Mouse (Mus musculus): ENCODE data around the gene Rpp38. TPM values are rescaled to one million over a fixed set of nuclear protein-coding genes. Genes with fewer than 3 reads are reported as not detected.
A peak's percentile ranks its signal among the peaks of the same experiment; 100 is the strongest.

The Rpp38 gene
- 15.4 and 15.6 TPM in 2 replicates for polyA plus RNA-seq (2015; fragmentation: Nextera tagmentation; extraction: Ambion mirVana)

DNA sequence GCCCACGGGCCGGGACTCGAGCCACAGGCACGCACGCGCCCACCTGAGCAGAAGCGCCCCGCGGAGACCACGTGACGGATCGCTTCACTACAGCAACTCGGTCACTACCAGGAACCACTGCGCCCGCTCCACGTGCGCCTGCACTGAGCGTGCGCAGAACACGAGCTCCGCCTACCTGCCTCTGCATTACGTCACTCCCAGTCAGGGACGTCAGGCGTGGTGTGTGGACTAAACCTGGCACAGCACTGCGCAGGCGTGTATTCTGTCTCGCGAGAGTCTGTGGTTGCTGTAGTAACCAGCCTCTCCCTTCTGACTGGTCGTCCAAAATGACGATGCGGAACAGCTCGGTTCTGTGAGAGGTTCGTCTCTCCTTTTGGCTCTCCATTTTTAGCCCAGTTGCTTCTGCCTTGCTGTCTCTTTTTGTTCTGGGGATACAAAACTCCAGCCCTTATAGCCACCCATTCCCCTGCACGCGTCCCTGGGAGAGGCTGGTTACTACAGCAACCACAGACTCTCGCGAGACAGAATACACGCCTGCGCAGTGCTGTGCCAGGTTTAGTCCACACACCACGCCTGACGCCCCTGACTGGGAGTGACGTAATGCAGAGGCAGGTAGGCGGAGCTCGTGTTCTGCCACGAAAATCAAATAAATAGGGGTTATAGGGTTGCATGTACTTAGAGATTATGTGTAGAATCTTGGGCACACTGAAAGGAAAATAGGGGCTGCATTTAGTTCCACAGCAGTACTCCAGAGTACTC is at the start of gene Rpp38:
Rpp38 (minus strand) TSS at position 160 of the 759 bp plus-strand sequence.
- peaks cover 3% of the 10 kb centered on the region; the same call in 1 of the 2 replicates for H3K4me1 ChIP-seq (replicated peaks; ENCODE audit: control insufficient read depth, insufficient read depth, low read length)
- TF ChIP-seq CTCF (IDR thresholded peaks at IDR 0.05; ENCODE audit: low read depth), result no peak
- no peaks in the 10 kb centered on the region for H3K27me3 ChIP-seq (replicated peaks; ENCODE audit: control insufficient read depth, insufficient read depth, low read length)
- peak within 1 kb of the TSS; percentile 84 for H3K4me2 ChIP-seq (replicated peaks; ENCODE audit: low read depth)
- H3K27ac ChIP-seq (ENCODE audit: low read depth, low read length), result peak within 1 kb of the TSS; percentile 84
- under 1% methylated on average over 45 of the region's 45 CpGs for WGBS
- H3K9ac ChIP-seq (ENCODE audit: low read depth, low read length), result peak within 1 kb of the TSS; percentile 77
- peaks cover 11% of the 10 kb centered on the region for H3K36me3 ChIP-seq (ENCODE audit: control insufficient read depth, insufficient read depth)
- H3K4me3 ChIP-seq (ENCODE audit: low read depth, low read length), result peak within 1 kb of the TSS; percentile 76
- peak; percentile 97 for ATAC-seq
- no peaks in the 10 kb centered on the region for H3K9me3 ChIP-seq (ENCODE audit: control insufficient read depth)

- ATAC-seq, result no peak
- 56% methylated on average over 4 of the region's 4 CpGs for WGBS
- no peak overlapping the region for H3K4me2 ChIP-seq (replicated peaks; ENCODE audit: low read depth)
These were observed 32.7 kb upstream of the Rpp38 start for GRCm38 (mm10) chr2:3365127-3365526.

GRCm38 (mm10) chr2:3361067-3361466 is 28.6 kb upstream of the Rpp38 start:
- no peak for ATAC-seq
- Histone ChIP-seq H3K4me2 (replicated peaks; ENCODE audit: low read depth) (no peak overlapping the region), H3K36me3 (ENCODE audit: control insufficient read depth, insufficient read depth) (no peaks in the 10 kb centered on the region), H3K9ac (ENCODE audit: low read depth, low read length) (no peak overlapping the region), H3K9me3 (ENCODE audit: control insufficient read depth) (no peaks in the 10 kb centered on the region), H3K27ac (ENCODE audit: low read depth, low read length) (no peak overlapping the region), H3K27me3 (replicated peaks; ENCODE audit: control insufficient read depth, insufficient read depth, low read length) (no peaks in the 10 kb centered on the region; the same call in 1 of the 2 replicates), H3K4me1 (replicated peaks; ENCODE audit: control insufficient read depth, insufficient read depth, low read length) (0 out of 2 replicates have a peak, but pooled peaks cover 1% of the 10 kb centered on the region), H3K4me3 (ENCODE audit: low read depth, low read length) (no peak overlapping the region)
- TF ChIP-seq CTCF (IDR thresholded peaks at IDR 0.05; ENCODE audit: low read depth), result no peak
- 83% methylated on average over 3 of the region's 3 CpGs for WGBS

More at GRCm38 (mm10) chr2:3365127-3365526, 32.7 kb upstream of the Rpp38 start:
- no peak overlapping the region for H3K9ac ChIP-seq (ENCODE audit: low read depth, low read length)
- H3K27me3 ChIP-seq (replicated peaks; ENCODE audit: control insufficient read depth, insufficient read depth, low read length), result no peaks in the 10 kb centered on the region
- H3K4me3 ChIP-seq (ENCODE audit: low read depth, low read length), result no peak overlapping the region
- H3K4me1 ChIP-seq (replicated peaks; ENCODE audit: control insufficient read depth, insufficient read depth, low read length), result no peaks in the 10 kb centered on the region
- no peak overlapping the region for H3K27ac ChIP-seq (ENCODE audit: low read depth, low read length)
- no peaks in the 10 kb centered on the region for H3K9me3 ChIP-seq (ENCODE audit: control insufficient read depth)
- no peak for TF ChIP-seq CTCF (IDR thresholded peaks at IDR 0.05; ENCODE audit: low read depth)
- H3K36me3 ChIP-seq (ENCODE audit: control insufficient read depth, insufficient read depth), result no peaks in the 10 kb centered on the region

DNA sequence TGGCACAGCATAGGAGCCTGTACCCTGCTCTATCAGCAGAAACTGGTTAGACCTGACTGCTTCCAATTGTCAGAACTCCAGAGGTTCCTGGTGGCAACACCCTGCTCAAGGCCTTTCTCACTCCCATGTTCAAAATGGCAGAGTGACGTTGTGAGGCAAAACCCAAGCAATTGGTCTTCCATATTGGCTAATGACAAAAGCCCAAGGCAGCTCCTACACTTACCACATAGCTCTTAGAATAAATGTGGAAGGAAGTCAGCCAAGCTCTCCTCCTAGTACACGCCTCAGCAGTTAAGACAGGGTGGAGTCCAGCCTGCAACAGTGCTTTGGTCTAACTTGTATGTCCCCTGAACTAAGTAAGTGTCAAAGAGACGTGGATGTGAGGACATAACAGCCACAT is 25.4 kb upstream of the Rpp38 start:
- Histone ChIP-seq H3K27ac (ENCODE audit: low read depth, low read length) (no peak overlapping the region), H3K4me3 (ENCODE audit: low read depth, low read length) (no peak overlapping the region), H3K27me3 (replicated peaks; ENCODE audit: control insufficient read depth, insufficient read depth, low read length) (no peaks in the 10 kb centered on the region; the same call in 1 of the 2 replicates), H3K4me1 (replicated peaks; ENCODE audit: control insufficient read depth, insufficient read depth, low read length) (0 out of 2 replicates have a peak, but pooled peaks cover 3% of the 10 kb centered on the region), H3K36me3 (ENCODE audit: control insufficient read depth, insufficient read depth) (no peaks in the 10 kb centered on the region), H3K4me2 (replicated peaks; ENCODE audit: low read depth) (no peak overlapping the region), H3K9me3 (ENCODE audit: control insufficient read depth) (no peaks in the 10 kb centered on the region), H3K9ac (ENCODE audit: low read depth, low read length) (no peak overlapping the region)
- 72% methylated on average over 3 of the region's 3 CpGs for WGBS
- no peak for ATAC-seq
- no peak for TF ChIP-seq CTCF (IDR thresholded peaks at IDR 0.05; ENCODE audit: low read depth)

GRCm38 (mm10) chr2:3356311-3356710 is 23.9 kb upstream of the Rpp38 start:
- Histone ChIP-seq H3K27ac (ENCODE audit: low read depth, low read length) (no peak overlapping the region), H3K4me2 (replicated peaks; ENCODE audit: low read depth) (no peak overlapping the region), H3K4me1 (replicated peaks; ENCODE audit: control insufficient read depth, insufficient read depth, low read length) (0 out of 2 replicates have a peak, but pooled peaks cover 3% of the 10 kb centered on the region), H3K9ac (ENCODE audit: low read depth, low read length) (no peak overlapping the region), H3K36me3 (ENCODE audit: control insufficient read depth, insufficient read depth) (no peaks in the 10 kb centered on the region), H3K9me3 (ENCODE audit: control insufficient read depth) (0 out of 2 replicates have a peak, but pooled peaks cover 5% of the 10 kb centered on the region), H3K4me3 (ENCODE audit: low read depth, low read length) (no peak overlapping the region), H3K27me3 (replicated peaks; ENCODE audit: control insufficient read depth, insufficient read depth, low read length) (no peaks in the 10 kb centered on the region; the same call in 1 of the 2 replicates)
- WGBS, result 23% methylated on average over 3 of the region's 3 CpGs
- no peak for TF ChIP-seq CTCF (IDR thresholded peaks at IDR 0.05; ENCODE audit: low read depth)
- peak; percentile 19; the same call in 1 of the 2 replicates for ATAC-seq

- H3K36me3 ChIP-seq (ENCODE audit: control insufficient read depth, insufficient read depth), result no peaks in the 10 kb centered on the region
- no peak for ATAC-seq
- TF ChIP-seq CTCF (IDR thresholded peaks at IDR 0.05; ENCODE audit: low read depth), result no peak
- no peak overlapping the region for H3K4me2 ChIP-seq (replicated peaks; ENCODE audit: low read depth)
- H3K4me1 ChIP-seq (replicated peaks; ENCODE audit: control insufficient read depth, insufficient read depth, low read length), result 0 out of 2 replicates have a peak, but pooled peaks cover 3% of the 10 kb centered on the region
- no peak overlapping the region for H3K27ac ChIP-seq (ENCODE audit: low read depth, low read length)
- H3K27me3 ChIP-seq (replicated peaks; ENCODE audit: control insufficient read depth, insufficient read depth, low read length), result no peaks in the 10 kb centered on the region; the same call in 1 of the 2 replicates
- H3K4me3 ChIP-seq (ENCODE audit: low read depth, low read length), result no peak overlapping the region
- WGBS, result 89% methylated on average over 8 of the region's 8 CpGs
- no peak overlapping the region for H3K9ac ChIP-seq (ENCODE audit: low read depth, low read length)
- 0 out of 2 replicates have a peak, but pooled peaks cover 5% of the 10 kb centered on the region for H3K9me3 ChIP-seq (ENCODE audit: control insufficient read depth)
These were observed 23.4 kb upstream of the Rpp38 start for GRCm38 (mm10) chr2:3355793-3356192.
